Mouse (Mus musculus) gonadal fat pad, adult 2 months (tissue): Measurements from ENCODE around the gene Wdr5b. TPM values are rescaled to one million over a fixed set of nuclear protein-coding genes. Genes with fewer than 3 reads are reported as not detected.
A peak's percentile ranks its signal among the peaks of the same experiment; 100 is the strongest.

Experiments
- DNase-seq: peaks from one replicate; pipeline ENCODE4 v3.0.0-alpha.2; 2012; ENCODE audit warnings: low read depth
- polyA plus RNA-seq: library from polyadenylated mRNA; depleted of rRNA; stranded (reverse); fragments of >200 nt; gene quantifications from 2 replicates; pipeline ENCODE4 v1.2.3, GENCODE M21; 2012; rRNA removed

Wdr5b gene
- polyA plus RNA-seq, 1 experiment, result 2.8 TPM

- no peak for DNase-seq
Observed at GRCm38 (mm10) chr16:36071071-36071449, 30.1 kb downstream of the Wdr5b start.

GRCm38 (mm10) chr16:36071450-36072379 is 30.7 kb downstream of the Wdr5b start, which contains the start of the genes Fam162a and Ccdc58:
TSS of gene Fam162a (minus strand) at chr16:36071594.
TSS of gene Ccdc58 (plus strand) at chr16:36071685.
- DNase-seq, result peak; percentile 45

GRCm38 (mm10) chr16:36072410-36073011 is 31.5 kb downstream of the Wdr5b start:
- DNase-seq, result no peak

- no peak for DNase-seq
Observed at GRCm38 (mm10) chr16:36074772-36075171, 33.8 kb downstream of the Wdr5b start.

GRCm38 (mm10) chr16:36079916-36080315 is 38.9 kb downstream of the Wdr5b start:
- DNase-seq, result no peak

- DNase-seq, result no peak
Observed at GRCm38 (mm10) chr16:36087846-36088245, 46.9 kb downstream of the Wdr5b start.

- DNase-seq, result no peak
Observed at GRCm38 (mm10) chr16:36089065-36089464, 48.1 kb downstream of the Wdr5b start.

GRCm38 (mm10) chr16:36089850-36090616 is 49.0 kb downstream of the Wdr5b start:
- DNase-seq, result no peak

GRCm38 (mm10) chr16:36090785-36091509 is 50.0 kb downstream of the Wdr5b start:
- no peak for DNase-seq

Other genes starting within 250 kb of the Wdr5b start
- 3.5 and 5.0 TPM in 2 replicates for gene Parp14, start 169.6 kb upstream of the Wdr5b start, polyA plus RNA-seq
- gene Parp9, start 102.7 kb upstream of the Wdr5b start, polyA plus RNA-seq, result 7.3 and 10.4 TPM in 2 replicates
- gene Dtx3l, start 102.0 kb upstream of the Wdr5b start, polyA plus RNA-seq, result 6.3 and 7.1 TPM in 2 replicates
- 8.9 and 9.4 TPM in 2 replicates for gene Kpna1, start 62.4 kb upstream of the Wdr5b start, polyA plus RNA-seq
- 41.6 and 64.5 TPM in 2 replicates for gene Fam162a, start 30.4 kb downstream of the Wdr5b start, polyA plus RNA-seq
- 8.0 and 10.9 TPM in 2 replicates for gene Ccdc58, start 30.5 kb downstream of the Wdr5b start, polyA plus RNA-seq
- 0.05 TPM in 1 of 2 replicates, not detected in the other for gene Csta1, start 90.1 kb downstream of the Wdr5b start, polyA plus RNA-seq
- not detected in 2 replicates for gene Stfa2l1, start 115.6 kb downstream of the Wdr5b start, polyA plus RNA-seq
- gene Gm5483, start 143.0 kb downstream of the Wdr5b start, polyA plus RNA-seq, result not detected in 2 replicates
- gene Gm5416, start 169.2 kb downstream of the Wdr5b start, polyA plus RNA-seq, result not detected in 2 replicates
- gene 2010005H15Rik, start 180.3 kb downstream of the Wdr5b start, polyA plus RNA-seq, result 0.20 TPM in 1 of 2 replicates, not detected in the other
- not detected in 2 replicates for gene Stfa1, start 235.8 kb downstream of the Wdr5b start, polyA plus RNA-seq